Mouse (Mus musculus): Measurements from ENCODE around the gene Kcnj9. TPM values are rescaled to one million over a fixed set of nuclear protein-coding genes. Genes with fewer than 3 reads are reported as not detected.

Gene Kcnj9
- polyA plus RNA-seq, 1 experiment from 2014 or later, result 0.08 TPM

- ChIA-PET POLR2A (no interaction called here), CTCF (interaction anchor here (1.8 kb wide), 1 partner anchor 12 kb away, joined by 5 read pairs; no protein-coding TSS in a partner anchor)
- DNase-seq (ENCODE audit: low read depth, low spot score) (no peak), ATAC-seq (no peak)
- in situ Hi-C loops (cut with MboI; ENCODE audit: low pct_unique_long_range_greater_than_20kb), result no loop called here
- no peak for TF ChIP-seq CTCF (IDR thresholded peaks at IDR 0.05)
- no peaks in the 10 kb centered on the region for H3K27me3 ChIP-seq
These were observed 32.2 kb downstream of the Kcnj9 start for GRCm38 (mm10) chr1:172296816-172297510.

- ATAC-seq (no peak), DNase-seq (ENCODE audit: low read depth, low spot score) (no peak)
- in situ Hi-C loops (cut with MboI; ENCODE audit: low pct_unique_long_range_greater_than_20kb), result no loop called here
- H3K27me3 ChIP-seq, result no peaks in the 10 kb centered on the region
- CTCF ChIA-PET, result no interaction called here
- TF ChIP-seq CTCF (IDR thresholded peaks at IDR 0.05), result no peak
- POLR2A ChIA-PET, result no interaction called here
These were observed 33.3 kb downstream of the Kcnj9 start for GRCm38 (mm10) chr1:172295751-172296197.

GRCm38 (mm10) chr1:172293449-172293848, 35.7 kb downstream of the Kcnj9 start:
- ChIA-PET POLR2A (interaction anchor here (1.2 kb wide), 1 partner anchor 8 kb away, joined by 3 read pairs; no protein-coding TSS in a partner anchor), CTCF (interaction anchor here (0.6 to 1.6 kb wide), 3 partner anchors 14 to 40 kb away, joined by 3 to 4 read pairs (median 3); no protein-coding TSS in a partner anchor)
- no peak for TF ChIP-seq CTCF (IDR thresholded peaks at IDR 0.05)
- no peaks in the 10 kb centered on the region for H3K27me3 ChIP-seq
- DNase-seq (ENCODE audit: low read depth, low spot score), result no peak
- in situ Hi-C loops (cut with MboI; ENCODE audit: low pct_unique_long_range_greater_than_20kb), result loop anchor here (5.0 kb wide), 1 partner anchor 41 kb away; no protein-coding TSS in a partner anchor
- ATAC-seq, result no peak

- no peaks in the 10 kb centered on the region for H3K27me3 ChIP-seq
- in situ Hi-C loops (cut with MboI; ENCODE audit: low pct_unique_long_range_greater_than_20kb), result loop anchor here (5.0 kb wide), 1 partner anchor 41 kb away; no protein-coding TSS in a partner anchor
- ATAC-seq (peak; percentile 52), DNase-seq (ENCODE audit: low read depth, low spot score) (no peak)
- TF ChIP-seq CTCF (IDR thresholded peaks at IDR 0.05), result no peak
- ChIA-PET CTCF (interaction anchor here (1.2 to 1.6 kb wide), 3 partner anchors 14 to 39 kb away, joined by 3 to 4 read pairs (median 4); no protein-coding TSS in a partner anchor), POLR2A (no interaction called here)
These were observed 36.2 kb downstream of the Kcnj9 start for GRCm38 (mm10) chr1:172292880-172293279.

GRCm38 (mm10) chr1:172289617-172289946, 39.5 kb downstream of the Kcnj9 start:
- no peak for TF ChIP-seq CTCF (IDR thresholded peaks at IDR 0.05)
- CTCF ChIA-PET, result interaction anchor here (1.0 to 2.0 kb wide), 5 partner anchors 8 to 43 kb away, joined by 3 to 5 read pairs (median 3); partner anchors contain the start of gene Atp1a2
- POLR2A ChIA-PET, result interaction anchor here (0.6 to 1.3 kb wide), 3 partner anchors 26 to 83 kb away, joined by 3 read pairs; partner anchors contain the start of gene Igsf8
- DNase-seq (ENCODE audit: low read depth, low spot score), result no peak
- no peaks in the 10 kb centered on the region for H3K27me3 ChIP-seq
- in situ Hi-C loops (cut with MboI; ENCODE audit: low pct_unique_long_range_greater_than_20kb), result no loop called here
- peak; percentile 74 for ATAC-seq

GRCm38 (mm10) chr1:172288900-172289616, 40.1 kb downstream of the Kcnj9 start:
- ChIA-PET CTCF (interaction anchor here (1.1 to 2.0 kb wide), 4 partner anchors 9 to 42 kb away, joined by 3 to 5 read pairs (median 4); partner anchors contain the start of gene Atp1a2), POLR2A (interaction anchor here (0.6 to 1.3 kb wide), 3 partner anchors 25 to 83 kb away, joined by 3 read pairs; partner anchors contain the start of gene Igsf8)
- TF ChIP-seq CTCF (IDR thresholded peaks at IDR 0.05), result no peak
- in situ Hi-C loops (cut with MboI; ENCODE audit: low pct_unique_long_range_greater_than_20kb), result no loop called here
- no peak for DNase-seq (ENCODE audit: low read depth, low spot score)
- ATAC-seq, result peak; percentile 76
- no peaks in the 10 kb centered on the region for H3K27me3 ChIP-seq

- no peaks in the 10 kb centered on the region for H3K27me3 ChIP-seq
- TF ChIP-seq CTCF (IDR thresholded peaks at IDR 0.05), result no peak
- POLR2A ChIA-PET, result no interaction called here
- ATAC-seq (no peak), DNase-seq (ENCODE audit: low read depth, low spot score) (no peak)
- in situ Hi-C loops (cut with MboI; ENCODE audit: low pct_unique_long_range_greater_than_20kb), result no loop called here
- CTCF ChIA-PET, result no interaction called here
These were observed 42.4 kb downstream of the Kcnj9 start for GRCm38 (mm10) chr1:172286740-172287139.

GRCm38 (mm10) chr1:172284221-172284620, 44.9 kb downstream of the Kcnj9 start:
- ChIA-PET POLR2A (no interaction called here), CTCF (no interaction called here)

GRCm38 (mm10) chr1:172283073-172283472, 46.0 kb downstream of the Kcnj9 start:
- in situ Hi-C loops (cut with MboI; ENCODE audit: low pct_unique_long_range_greater_than_20kb), result no loop called here
- ChIA-PET POLR2A (interaction anchor here (0.8 kb wide), 1 partner anchor 118 kb away, joined by 5 read pairs; no protein-coding TSS in a partner anchor), CTCF (interaction anchor here (0.7 to 1.6 kb wide), 4 partner anchors 20 to 152 kb away, joined by 3 to 4 read pairs (median 3); partner anchors contain the start of gene Igsf8)
- TF ChIP-seq CTCF (IDR thresholded peaks at IDR 0.05), result no peak
- ATAC-seq, result no peak
- no peak for DNase-seq (ENCODE audit: low read depth, low spot score)
- no peaks in the 10 kb centered on the region for H3K27me3 ChIP-seq

More at GRCm38 (mm10) chr1:172284221-172284620, 44.9 kb downstream of the Kcnj9 start:
- DNase-seq (ENCODE audit: low read depth, low spot score), result no peak
- in situ Hi-C loops (cut with MboI; ENCODE audit: low pct_unique_long_range_greater_than_20kb), result no loop called here
- no peaks in the 10 kb centered on the region for H3K27me3 ChIP-seq
- no peak for TF ChIP-seq CTCF (IDR thresholded peaks at IDR 0.05)
- ATAC-seq, result no peak

- no peak for TF ChIP-seq CTCF (IDR thresholded peaks at IDR 0.05)
- in situ Hi-C loops (cut with MboI; ENCODE audit: low pct_unique_long_range_greater_than_20kb), result no loop called here
- no peak for DNase-seq (ENCODE audit: low read depth, low spot score)
- ChIA-PET POLR2A (no interaction called here), CTCF (interaction anchor here (1.7 kb wide), 1 partner anchor 11 kb away, joined by 4 read pairs; no protein-coding TSS in a partner anchor)
- ATAC-seq, result peak; percentile 24
- no peaks in the 10 kb centered on the region for H3K27me3 ChIP-seq
These were observed 47.4 kb downstream of the Kcnj9 start for GRCm38 (mm10) chr1:172281522-172282254.

All from Patski (cell line).